Mouse (Mus musculus) E14TG2a.4 (cell line): Measurements from ENCODE around the gene 0610040J01Rik.

ENCODE experiments used
- CTCF ChIP-seq: conservative IDR thresholded peaks from 2 replicates; pipeline ENCODE4 v1.5.1; 2014; ENCODE audit warnings: low read length
- NANOG ChIP-seq: IDR thresholded peaks from 2 replicates; pipeline ENCODE4 v1.6.1; 2014; ENCODE audit warnings: borderline replicate concordance, low read length, mixed read lengths
- POU5F1 ChIP-seq: IDR thresholded peaks from 2 replicates; pipeline ENCODE4 v1.6.1; 2014; ENCODE audit warnings: low read length, borderline replicate concordance

- TF ChIP-seq POU5F1 (no peak), CTCF (no peak), NANOG (no peak)
Observed at GRCm38 (mm10) chr5:63943291-63943690, 131.1 kb downstream of the 0610040J01Rik start.
